Mouse (Mus musculus): Measurements from ENCODE around the gene Olfr284. TPM values are rescaled to one million over a fixed set of nuclear protein-coding genes. Genes with fewer than 3 reads are reported as not detected.

Gene Olfr284
- polyA plus RNA-seq, 1 experiment from 2014 or later, result not detected

DNA sequence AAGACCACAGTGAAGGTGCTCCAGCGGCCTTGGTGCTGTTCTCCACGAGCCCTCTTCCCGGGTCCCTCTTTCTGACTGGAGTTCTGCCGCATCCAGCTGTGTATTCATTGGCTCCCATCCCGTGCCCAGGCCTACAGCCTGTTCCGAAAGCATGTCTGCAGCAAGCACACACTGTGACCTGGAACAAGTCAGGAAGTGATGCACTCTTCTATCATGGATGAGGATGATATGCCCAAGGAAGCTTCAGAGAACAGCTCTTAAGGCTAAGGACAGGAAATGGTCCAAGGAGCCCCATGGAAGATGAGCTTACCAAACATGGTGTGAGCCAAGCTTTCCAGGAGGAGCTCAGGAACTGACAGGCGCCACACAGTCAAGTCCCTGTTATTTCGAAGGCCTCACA is 47.1 kb downstream of the Olfr284 start:
- H3K9ac ChIP-seq (ENCODE audit: low read depth, low read length), result no peak overlapping the region
- DNase-seq (ENCODE audit: low spot score), result no peak
- no peak for ATAC-seq (replicated peaks; ENCODE audit: low FRiP score)
- H3K27me3 ChIP-seq (replicated peaks; ENCODE audit: control insufficient read depth, insufficient read depth, low read length), result peaks cover 20% of the 10 kb centered on the region
- no peak overlapping the region for H3K4me3 ChIP-seq (ENCODE audit: low read depth, low read length)
- no peaks in the 10 kb centered on the region for H3K36me3 ChIP-seq (ENCODE audit: control insufficient read depth, insufficient read depth, low read length)
- H3K9me3 ChIP-seq (ENCODE audit: control insufficient read depth, low read length), result no peaks in the 10 kb centered on the region
- H3K27ac ChIP-seq (ENCODE audit: low read depth, low read length), result no peak overlapping the region
- 0 out of 2 replicates have a peak, but pooled peaks cover 2% of the 10 kb centered on the region for H3K4me1 ChIP-seq (replicated peaks; ENCODE audit: control insufficient read depth, insufficient read depth, low read length)
- 80% methylated on average over 8 of the region's 8 CpGs for WGBS
- H3K4me2 ChIP-seq, result no peak overlapping the region

Other genes starting within 250 kb of the Olfr284 start
- 37.2 and 42.5 TPM in 2 replicates for gene Pfkm, start 248.4 kb downstream of the Olfr284 start, polyA plus RNA-seq (2014; fragmentation: Nextera tagmentation; extraction: Ambion mirVana)
- 37.9 and 38.6 TPM in 2 replicates for gene Senp1, start 247.2 kb downstream of the Olfr284 start, polyA plus RNA-seq (2014; fragmentation: Nextera tagmentation; extraction: Ambion mirVana)
- gene Asb8, start 175.4 kb downstream of the Olfr284 start, polyA plus RNA-seq (2014; fragmentation: Nextera tagmentation; extraction: Ambion mirVana), result 37.2 and 42.5 TPM in 2 replicates
- not detected in 2 replicates for gene Ccdc184, start 173.8 kb downstream of the Olfr284 start, polyA plus RNA-seq (2014; fragmentation: Nextera tagmentation; extraction: Ambion mirVana)
- gene Olfr288, start 145.4 kb downstream of the Olfr284 start, polyA plus RNA-seq (2014; fragmentation: Nextera tagmentation; extraction: Ambion mirVana), result not detected in 2 replicates
- not detected in 2 replicates for gene Gm44579, start 120.0 kb downstream of the Olfr284 start, polyA plus RNA-seq (2014; fragmentation: Nextera tagmentation; extraction: Ambion mirVana)
- not detected in 2 replicates for gene Olfr287, start 119.9 kb downstream of the Olfr284 start, polyA plus RNA-seq (2014; fragmentation: Nextera tagmentation; extraction: Ambion mirVana)
- gene Olfr286, start 106.5 kb downstream of the Olfr284 start, polyA plus RNA-seq (2014; fragmentation: Nextera tagmentation; extraction: Ambion mirVana), result not detected in 2 replicates
- gene H1fnt, start 83.7 kb downstream of the Olfr284 start, polyA plus RNA-seq (2014; fragmentation: Nextera tagmentation; extraction: Ambion mirVana), result not detected in 2 replicates
- gene Zfp641, start 44.8 kb downstream of the Olfr284 start, polyA plus RNA-seq (2014; fragmentation: Nextera tagmentation; extraction: Ambion mirVana), result 0.18 and 0.27 TPM in 2 replicates
- gene Olfr285, start 23.6 kb downstream of the Olfr284 start, polyA plus RNA-seq (2014; fragmentation: Nextera tagmentation; extraction: Ambion mirVana), result not detected in 2 replicates
- gene Olfr283, start 40.0 kb upstream of the Olfr284 start, polyA plus RNA-seq (2014; fragmentation: Nextera tagmentation; extraction: Ambion mirVana), result not detected in 2 replicates
- not detected in 2 replicates for gene Olfr282, start 90.2 kb upstream of the Olfr284 start, polyA plus RNA-seq (2014; fragmentation: Nextera tagmentation; extraction: Ambion mirVana)
- gene Olfr281, start 111.6 kb upstream of the Olfr284 start, polyA plus RNA-seq (2014; fragmentation: Nextera tagmentation; extraction: Ambion mirVana), result not detected in 2 replicates
- gene OR5BS1P, start 128.9 kb upstream of the Olfr284 start, polyA plus RNA-seq (2014; fragmentation: Nextera tagmentation; extraction: Ambion mirVana), result not detected in 2 replicates
- gene Lalba, start 141.7 kb upstream of the Olfr284 start, polyA plus RNA-seq (2014; fragmentation: Nextera tagmentation; extraction: Ambion mirVana), result not detected in 2 replicates
- not detected in 2 replicates for gene Olfr279, start 151.4 kb upstream of the Olfr284 start, polyA plus RNA-seq (2014; fragmentation: Nextera tagmentation; extraction: Ambion mirVana)
- 92.6 and 94.2 TPM in 2 replicates for gene Kansl2, start 193.3 kb upstream of the Olfr284 start, polyA plus RNA-seq (2014; fragmentation: Nextera tagmentation; extraction: Ambion mirVana)
- 56.0 and 56.3 TPM in 2 replicates for gene Ccnt1, start 229.9 kb upstream of the Olfr284 start, polyA plus RNA-seq (2014; fragmentation: Nextera tagmentation; extraction: Ambion mirVana)
- 0.55 TPM in 1 of 2 replicates, not detected in the other for gene 4930415O20Rik, start 230.0 kb upstream of the Olfr284 start, polyA plus RNA-seq (2014; fragmentation: Nextera tagmentation; extraction: Ambion mirVana)